Mouse (Mus musculus): ENCODE measurements around the gene Smug1.
A peak's percentile ranks its signal among the peaks of the same experiment; 100 is the strongest.

Gene Smug1

DNA sequence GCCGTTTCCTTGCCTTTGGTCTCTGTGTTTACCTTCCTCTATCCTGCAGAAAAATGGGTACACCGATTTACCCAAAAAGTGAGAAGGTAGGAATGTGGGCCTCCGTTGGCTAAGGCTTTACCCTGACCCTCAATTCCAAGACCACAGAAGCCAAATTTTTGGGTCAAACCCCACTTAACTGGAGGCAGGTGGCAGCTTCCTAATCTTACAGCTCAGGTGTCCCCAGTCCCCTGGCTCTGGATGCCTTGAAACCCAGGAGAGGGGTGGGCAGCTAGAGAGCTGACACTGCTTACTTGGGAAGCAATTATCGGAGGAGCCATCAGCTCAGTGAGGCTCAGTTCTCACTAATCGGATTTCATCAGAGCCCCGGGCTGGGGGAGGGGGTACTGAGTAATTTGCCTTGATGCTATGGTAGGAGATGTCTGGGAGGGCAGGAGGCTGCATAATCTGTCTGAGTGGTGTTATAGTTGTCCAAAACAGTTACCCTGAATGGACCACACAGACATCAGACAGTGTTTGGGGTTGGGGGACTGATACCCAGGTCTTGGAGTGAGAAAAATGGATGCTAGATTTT, at the start of gene Smug1:
TSS of gene Smug1 (minus strand) at position 51 of the 574 bp plus-strand sequence.
- DNase-seq, result no peak

DNA sequence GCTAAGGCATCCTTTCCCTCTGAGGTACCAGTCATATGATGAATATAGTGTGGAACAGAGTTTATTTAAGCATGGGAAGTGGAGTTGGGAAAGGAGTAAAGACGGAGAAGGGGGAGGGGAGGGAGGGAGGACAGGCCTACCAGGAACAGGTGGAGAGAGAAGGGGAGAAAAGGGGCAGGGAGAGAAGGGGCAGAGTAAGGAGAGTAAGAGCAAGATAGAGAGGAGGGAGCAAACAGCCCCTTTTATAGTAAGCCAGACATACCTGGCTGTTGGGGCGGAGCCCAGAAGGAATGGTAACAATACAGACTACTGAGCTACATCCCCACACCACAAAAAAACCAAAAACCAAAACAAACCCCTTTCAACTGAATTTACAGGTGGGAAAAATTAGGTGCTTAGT, 49.2 kb upstream of the Smug1 start:
- no peak for DNase-seq

DNA sequence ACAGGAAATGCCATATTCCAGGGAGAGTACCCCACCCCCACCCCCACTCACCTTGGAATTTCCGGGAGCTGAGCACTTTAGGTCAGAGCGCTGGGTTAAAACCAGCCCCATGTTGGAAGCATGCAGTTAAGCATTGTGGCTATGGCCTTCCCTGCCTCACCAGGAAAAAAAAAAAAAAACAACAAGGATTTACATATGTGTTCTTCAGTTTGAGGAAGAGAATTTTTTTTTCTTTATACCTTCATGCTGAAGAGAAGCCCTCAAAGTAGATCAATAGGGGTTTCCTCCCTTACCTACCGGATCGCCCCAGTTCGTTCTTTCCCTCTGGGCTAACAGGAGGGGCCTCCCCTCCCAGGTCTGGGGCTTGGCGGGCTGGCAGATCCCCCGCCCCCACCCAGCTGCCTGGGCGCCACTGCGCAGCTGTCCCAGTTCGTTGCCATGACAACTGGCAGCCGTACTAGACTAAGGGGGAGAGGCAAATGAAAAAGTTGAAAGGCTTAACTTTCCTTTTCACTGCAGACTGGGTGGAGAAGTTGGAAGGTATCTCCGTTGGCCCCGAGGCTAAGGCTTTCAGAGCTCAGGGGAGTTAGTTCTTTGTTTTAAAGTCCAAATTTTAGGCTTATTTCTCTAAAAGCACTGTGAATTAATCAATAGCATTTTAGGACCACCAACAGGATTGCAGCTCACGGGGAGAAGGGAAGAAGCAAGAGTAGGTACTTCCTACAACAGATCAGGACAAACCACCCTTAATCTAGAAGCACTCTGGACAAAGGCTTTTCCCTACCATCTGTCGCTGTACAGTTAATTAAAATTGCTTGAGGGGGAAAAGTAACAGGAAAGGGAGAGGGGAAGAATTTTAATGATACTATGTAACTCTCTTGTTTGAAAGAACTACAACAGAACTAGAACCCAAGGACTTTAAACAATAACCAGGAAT, 48.3 kb upstream of the Smug1 start:
- DNase-seq, result peak; percentile 44

- no peak for DNase-seq
Measured at GRCm38 (mm10) chr15:103214149-103214548, 47.3 kb upstream of the Smug1 start.

DNA sequence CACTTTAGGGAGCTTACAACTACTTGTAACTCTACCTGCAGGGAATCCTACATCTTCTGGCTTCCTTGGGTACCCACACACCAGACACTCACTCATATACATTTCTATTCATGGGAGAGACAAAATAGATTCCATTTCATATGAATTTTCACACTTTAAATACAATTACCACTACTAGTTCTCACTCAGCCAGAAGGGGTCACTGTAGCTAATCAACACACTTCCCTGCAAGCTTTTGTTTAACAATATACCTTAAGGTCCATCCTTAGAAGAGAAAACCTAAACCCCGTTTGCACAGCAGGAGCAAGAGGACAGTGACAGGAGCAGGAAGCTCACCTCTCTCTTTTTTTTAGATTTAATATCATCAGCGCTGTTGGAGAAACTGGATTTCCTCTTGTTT, 38.3 kb upstream of the Smug1 start:
- no peak for DNase-seq

DNA sequence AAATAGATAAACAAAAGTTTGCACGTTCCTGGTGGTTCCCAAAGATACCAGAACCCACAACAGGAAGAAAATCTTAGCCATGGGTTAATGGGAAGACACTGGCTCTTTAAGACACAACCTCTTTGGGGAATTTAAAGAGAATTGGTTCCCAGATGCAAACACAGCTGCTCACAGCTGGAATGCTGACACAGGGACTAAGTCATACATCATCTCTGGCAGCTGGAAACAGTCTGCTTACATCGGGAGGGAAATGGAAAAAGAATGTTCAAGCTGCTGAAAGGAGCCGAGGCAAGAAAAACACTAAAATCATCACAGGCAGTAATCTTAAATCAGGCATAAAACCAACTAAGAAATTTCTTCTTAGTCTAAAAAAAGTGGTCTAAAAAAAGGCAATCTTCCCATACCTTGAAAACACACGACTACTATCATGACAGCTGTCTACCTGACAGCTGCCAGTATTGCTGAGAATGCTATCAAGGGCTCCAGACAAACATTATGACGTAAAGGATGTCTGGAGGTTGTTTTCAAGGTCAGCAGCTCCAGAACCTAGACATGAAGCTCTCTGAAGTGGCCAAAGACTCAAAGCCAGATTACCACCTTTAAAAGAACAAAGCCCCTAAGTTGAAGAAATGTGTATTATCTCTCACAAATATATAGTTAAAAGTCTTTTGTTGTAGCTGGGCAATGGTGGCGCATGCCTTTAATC, 35.3 kb upstream of the Smug1 start:
- DNase-seq, result no peak

GRCm38 (mm10) chr15:103197785-103198184, 30.9 kb upstream of the Smug1 start:
- DNase-seq, result no peak

DNA sequence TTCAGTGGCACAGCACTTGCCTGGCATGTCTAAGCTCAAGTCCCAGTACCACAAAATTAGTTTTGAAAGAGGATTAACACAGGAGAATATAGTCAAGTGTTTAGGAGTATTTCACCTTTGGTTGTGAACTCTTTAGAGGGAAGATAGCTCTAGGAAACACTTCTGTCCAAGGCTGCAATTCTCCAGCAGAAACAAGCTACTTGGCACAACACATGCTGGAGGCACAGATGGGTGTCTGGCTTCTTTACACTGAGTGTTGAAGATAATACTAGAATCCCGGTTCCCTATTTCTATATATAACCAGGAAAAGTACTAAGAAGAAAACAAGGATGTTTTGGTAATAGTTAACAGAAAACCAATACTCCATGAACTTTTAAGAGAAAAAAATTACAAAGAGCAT, 29.9 kb upstream of the Smug1 start:
- DNase-seq, result no peak

DNA sequence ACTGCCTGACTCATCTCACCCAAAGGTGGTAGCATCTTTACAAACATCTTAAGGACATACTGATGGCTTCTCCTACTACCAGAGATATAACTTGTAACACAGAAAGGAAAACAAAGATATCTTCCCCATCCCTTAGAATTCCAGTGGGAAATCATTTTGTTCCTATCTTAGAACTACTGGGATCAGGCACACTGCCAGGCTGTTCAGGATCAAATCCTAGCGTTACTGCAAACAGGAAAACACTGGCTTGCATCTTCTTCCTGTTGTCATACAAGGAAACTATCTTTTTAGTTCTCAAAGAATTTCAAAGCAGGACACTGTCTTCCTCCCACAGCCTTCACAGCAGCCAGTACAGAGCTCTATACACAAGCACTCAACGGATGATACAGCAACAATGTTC, 26.7 kb upstream of the Smug1 start:
- no peak for DNase-seq

GRCm38 (mm10) chr15:103190531-103191462, 23.9 kb upstream of the Smug1 start:
- DNase-seq, result no peak

DNA sequence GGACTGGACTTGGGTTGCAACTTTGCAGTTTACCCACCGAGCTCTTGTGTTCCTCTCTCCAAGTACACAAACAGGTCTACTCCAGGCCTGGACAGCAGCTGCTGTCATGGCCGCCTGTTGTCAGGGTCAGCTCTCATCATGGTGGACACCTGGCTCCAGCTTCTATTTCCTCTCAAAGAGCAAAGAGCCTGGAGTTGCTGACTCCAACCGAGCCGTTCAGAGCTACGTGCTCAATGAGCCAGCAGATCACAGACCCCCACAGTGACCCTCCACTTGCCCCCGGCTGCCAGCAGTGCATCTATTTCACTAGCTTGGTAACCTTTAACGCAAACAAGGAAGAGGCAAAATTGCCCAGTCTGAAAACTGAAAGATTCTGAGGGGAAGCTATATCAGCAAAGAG, 23.2 kb upstream of the Smug1 start:
- no peak for DNase-seq

DNA sequence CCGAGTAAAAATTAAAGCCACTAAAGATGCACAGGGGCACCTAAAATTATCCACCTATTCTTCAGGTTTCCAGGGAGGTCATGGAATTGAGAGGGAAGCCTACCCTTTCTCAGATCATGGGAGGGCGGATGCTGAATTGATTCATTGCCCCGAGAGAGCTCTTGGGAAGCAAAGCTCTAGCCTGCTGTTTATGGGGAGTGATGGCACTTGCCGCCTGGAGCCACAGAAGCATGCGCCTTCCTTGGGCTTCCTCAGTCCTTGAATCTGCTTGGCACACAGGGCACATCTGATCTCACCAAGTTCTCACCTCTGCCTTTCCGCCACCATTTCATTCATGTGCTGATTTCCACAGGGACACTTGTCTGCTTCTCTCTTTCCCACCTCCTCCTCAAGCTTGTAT, 20.9 kb upstream of the Smug1 start:
- no peak for DNase-seq

DNA sequence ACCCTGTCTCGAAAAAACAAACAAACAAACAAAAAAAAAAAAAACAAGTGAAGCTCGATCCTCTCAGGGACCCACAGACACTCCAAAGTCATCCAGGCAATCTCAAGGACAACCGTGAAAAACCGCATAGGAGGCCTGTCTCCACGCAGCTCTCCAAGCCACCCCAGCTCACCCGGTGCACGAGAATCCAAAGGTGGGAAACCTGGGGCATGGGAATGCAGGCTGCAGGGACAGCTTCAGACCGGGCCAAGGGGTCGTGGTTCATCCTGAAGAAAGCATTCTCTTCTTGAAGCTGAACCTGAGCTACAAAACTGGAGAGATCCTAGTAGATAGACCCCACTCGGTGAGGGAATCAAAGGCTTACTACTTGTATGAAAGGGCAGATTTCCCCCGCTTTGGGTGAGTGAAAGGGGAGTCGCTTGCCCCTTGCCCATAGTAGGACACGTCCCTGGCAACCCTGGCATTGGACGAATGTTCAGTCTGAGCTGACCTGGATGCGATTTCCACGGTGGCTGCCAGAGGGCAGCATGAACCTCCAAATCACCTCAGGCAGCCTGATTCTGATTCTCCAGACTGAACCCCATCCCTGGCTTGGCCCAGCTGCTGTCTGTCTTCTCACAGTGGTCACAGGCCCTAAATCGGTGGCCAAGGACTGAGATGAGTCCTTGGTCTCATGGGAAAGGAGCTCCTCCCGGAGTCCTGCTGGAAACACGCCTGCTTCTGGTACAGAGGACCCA, 18.7 kb upstream of the Smug1 start:
- DNase-seq, result no peak

DNA sequence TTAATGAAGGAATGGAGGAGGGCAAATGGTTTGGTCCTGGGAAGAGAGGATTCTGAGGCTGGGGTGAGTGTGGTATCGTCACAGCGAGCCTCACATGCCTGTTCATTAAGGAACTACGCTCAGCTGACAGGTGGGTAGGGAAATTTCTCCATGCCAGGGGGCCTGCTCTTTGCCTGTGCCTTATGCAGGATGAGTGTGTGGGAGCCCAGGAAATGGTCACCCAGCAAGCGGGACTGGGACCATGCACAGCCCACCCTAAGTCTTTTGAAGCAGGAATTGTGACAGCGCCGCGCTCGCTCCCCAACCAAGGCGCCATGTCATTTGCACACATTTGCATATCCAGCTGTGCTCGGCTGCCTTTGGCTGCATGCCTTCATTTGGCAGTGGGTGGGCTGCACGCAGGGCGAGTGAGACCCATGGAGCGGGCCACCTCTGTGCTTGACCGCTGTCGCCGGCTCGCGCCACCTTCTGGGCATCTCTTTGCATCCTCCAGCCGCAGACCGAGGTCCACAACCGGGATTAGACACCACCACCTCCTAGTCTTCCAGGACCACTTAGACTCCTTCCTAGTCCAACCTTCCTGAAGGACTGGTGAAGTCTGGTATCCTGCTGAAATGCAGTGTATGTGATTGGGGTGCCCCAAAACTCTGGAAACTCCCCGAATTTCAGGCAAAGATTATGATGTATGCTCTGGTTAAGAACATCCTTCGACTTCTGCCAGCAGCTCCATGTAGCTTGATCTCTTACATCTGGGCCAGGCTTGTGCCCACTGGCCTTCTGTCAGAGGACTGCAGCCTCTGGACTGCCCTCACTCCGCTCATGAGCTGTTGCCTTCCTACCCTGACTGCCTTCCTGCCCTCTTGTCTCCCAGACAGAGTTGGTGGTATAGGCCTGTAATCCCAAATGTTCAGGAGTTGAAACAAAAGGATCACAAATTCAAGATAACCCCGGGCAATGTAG, 17.0 kb upstream of the Smug1 start:
- DNase-seq, result no peak

GRCm38 (mm10) chr15:103183135-103183534, 16.2 kb upstream of the Smug1 start:
- no peak for DNase-seq

DNA sequence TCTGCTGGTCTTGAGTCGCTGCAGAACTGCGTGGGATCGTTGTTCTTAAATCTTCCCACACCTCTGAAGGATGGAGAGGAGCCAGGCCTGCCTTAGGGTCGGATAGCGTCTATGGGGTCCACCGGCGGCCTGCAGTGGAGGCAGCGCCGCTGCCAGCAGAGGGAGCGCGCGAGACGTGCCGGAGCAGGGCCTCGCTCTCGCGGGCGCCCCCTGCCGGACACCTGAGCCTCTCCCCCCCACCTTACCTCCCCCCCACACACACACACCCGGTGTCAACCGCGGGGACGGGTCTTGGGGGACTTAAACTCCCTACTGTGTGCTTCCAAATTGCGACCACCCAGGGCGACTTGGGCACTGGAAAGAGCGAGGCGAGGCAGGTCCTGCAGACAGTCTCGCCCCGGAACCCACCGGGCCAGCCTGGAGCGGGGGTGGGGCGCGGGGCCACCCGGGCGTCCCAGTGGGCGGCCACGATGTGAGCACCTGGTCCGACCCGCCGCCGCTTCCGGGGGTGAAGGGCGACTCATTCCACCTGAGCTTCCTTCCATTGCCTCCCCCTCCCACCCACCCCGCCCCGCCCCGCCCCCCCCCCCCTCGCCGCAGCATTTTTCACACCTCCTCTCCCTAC, 15.4 kb upstream of the Smug1 start:
- DNase-seq, result peak; percentile 64

DNA sequence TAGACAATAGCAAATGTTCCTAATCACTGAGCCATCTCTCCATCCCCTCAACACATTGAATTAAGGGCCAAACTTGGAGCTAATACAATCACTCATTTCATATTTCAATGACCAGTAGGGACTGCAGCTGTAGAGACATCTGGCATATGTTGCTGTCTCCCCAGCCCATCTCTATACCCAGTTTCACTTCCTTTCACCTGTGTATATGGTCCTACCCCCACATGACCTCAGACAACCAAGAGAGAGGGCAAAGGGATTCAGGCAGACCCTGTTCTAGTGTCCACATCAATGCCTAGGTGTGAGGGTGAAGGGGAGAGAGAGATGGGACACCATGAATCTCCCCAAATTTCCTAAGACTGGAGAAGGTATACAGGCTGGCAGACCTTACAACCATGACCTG, 13.5 kb upstream of the Smug1 start:
- no peak for DNase-seq

DNA sequence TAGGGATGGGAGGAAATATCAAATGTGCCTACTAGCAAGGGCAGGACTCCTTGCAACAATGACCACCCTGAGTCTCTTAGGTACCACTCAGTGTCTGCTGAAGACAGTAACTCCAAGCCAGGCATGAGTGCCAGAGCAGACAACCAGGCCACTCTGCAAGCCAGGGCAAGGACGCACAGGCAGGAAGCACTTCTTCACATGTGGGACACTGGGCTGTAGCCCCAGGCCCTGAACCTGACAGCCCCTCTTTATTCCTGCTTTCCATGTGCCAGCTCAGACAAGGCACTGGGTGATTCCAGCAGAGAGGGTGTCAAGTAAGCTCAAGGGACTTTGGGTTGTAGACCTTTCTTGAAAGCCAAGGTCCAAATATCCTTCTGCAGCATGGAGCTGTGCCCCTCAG, 11.9 kb upstream of the Smug1 start:
- no peak for DNase-seq

DNA sequence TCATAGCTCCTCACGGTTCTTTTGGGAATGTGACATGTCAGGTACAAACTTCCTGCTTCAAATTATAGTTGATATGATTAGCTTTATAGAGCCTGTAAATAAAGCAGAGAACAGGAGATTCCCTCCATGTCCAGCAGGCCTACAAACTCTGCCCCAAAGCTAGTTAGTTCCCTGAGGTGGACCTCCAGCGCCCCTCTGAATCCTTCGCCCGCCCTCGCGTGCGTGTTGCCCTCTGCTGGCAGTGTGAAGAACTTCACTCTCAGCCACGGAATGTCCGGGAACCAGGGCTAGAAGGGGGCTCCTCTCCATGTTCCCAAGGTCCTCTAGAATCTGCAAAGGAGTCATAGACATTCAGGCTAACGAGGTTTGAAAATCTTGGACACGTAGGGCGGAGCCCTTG, 11.2 kb upstream of the Smug1 start:
- DNase-seq, result no peak

DNA sequence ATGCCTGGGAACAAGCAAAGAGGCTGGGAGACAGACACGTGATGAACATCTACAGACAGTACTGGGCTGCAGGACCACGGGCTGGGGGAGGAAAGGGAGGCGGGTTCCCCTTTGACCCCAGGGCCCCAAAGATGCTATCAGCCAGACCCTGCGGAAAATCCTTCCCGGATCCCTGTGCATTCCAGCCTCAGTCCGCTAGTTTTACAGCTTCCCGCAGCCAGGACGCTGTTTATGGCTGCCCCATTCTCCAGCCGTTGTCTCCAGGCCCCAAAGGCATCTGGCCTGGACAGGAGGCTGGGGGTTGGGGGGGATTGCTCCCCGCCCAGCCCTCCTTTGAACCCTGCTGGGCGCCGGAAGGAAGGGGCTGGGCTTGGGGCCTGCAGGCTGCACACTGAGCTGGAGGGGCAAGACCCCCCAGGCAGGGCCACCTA, 10.7 kb upstream of the Smug1 start:
- DNase-seq, result no peak
